10 mouse cellular contexts compared by ENCODE assay signal in genomic region chr7:100919006-100919808, GRCm38 (mm10). TPM values are rescaled to one million over a fixed set of nuclear protein-coding genes. Genes with fewer than 3 reads are reported as not detected.
DNase-seq lines count a peak whose midpoint lies in the region; ATAC-seq and TF ChIP-seq lines count a peak whose summit lies in the region.
"Had no signal": no experiment of that assay in that cellular context is flagged by ENCODE, and none has a peak within 500 bp of the region (broad histone marks: within the 10 kb centered on the region; RNA-seq: fewer than 3 reads in every experiment).

No protein-coding gene starts in this region.

- H3K4me1 ChIP-seq in hindbrain, embryonic 12.5 days: peaks cover 53% of the 10 kb centered on the region
- peaks cover 9% of the 10 kb centered on the region; the same call in 1 of the 2 replicates for H3K4me1 ChIP-seq in hindbrain, postnatal 0 days (ENCODE audit: insufficient read depth, low read length)
- H3K4me1 ChIP-seq in embryonic facial prominence, embryonic 11.5 days (ENCODE audit: control insufficient read depth, insufficient read depth, low read length): peaks cover 18% of the 10 kb centered on the region
- H3K4me1 ChIP-seq in limb, embryonic 13.5 days: peaks cover 96% of the 10 kb centered on the region

- H3K9ac ChIP-seq in hindbrain, embryonic 12.5 days: no peak overlapping the region
- no peak overlapping the region for H3K9ac ChIP-seq in hindbrain, postnatal 0 days (replicated peaks; ENCODE audit: low read length)
- H3K9ac ChIP-seq in embryonic facial prominence, embryonic 11.5 days (replicated peaks; ENCODE audit: low read length): no peak overlapping the region
- H3K9ac ChIP-seq in limb, embryonic 13.5 days: peak overlapping the region; percentile 48

- H3K4me2 ChIP-seq in hindbrain, embryonic 12.5 days (replicated peaks): 0 out of 2 replicates have a peak overlapping the region, but pooled peaks have one; percentile 13
- H3K4me2 ChIP-seq in hindbrain, postnatal 0 days (ENCODE audit: low read depth, low read length): no peak overlapping the region
- H3K4me2 ChIP-seq in embryonic facial prominence, embryonic 11.5 days (ENCODE audit: low read depth, low read length): no peak overlapping the region
- H3K4me2 ChIP-seq in limb, embryonic 13.5 days (replicated peaks): peak overlapping the region; percentile 23

- no peak for TF ChIP-seq CTCF in hindbrain, postnatal 0 days (IDR thresholded peaks at IDR 0.05; ENCODE audit: low read depth)

- H3K9me3 ChIP-seq in hindbrain, embryonic 12.5 days (replicated peaks): no peaks in the 10 kb centered on the region
- H3K9me3 ChIP-seq in hindbrain, postnatal 0 days (ENCODE audit: low read length): no peaks in the 10 kb centered on the region
- H3K9me3 ChIP-seq in embryonic facial prominence, embryonic 11.5 days (replicated peaks; ENCODE audit: control insufficient read depth, low read length): no peaks in the 10 kb centered on the region
- no peaks in the 10 kb centered on the region for H3K9me3 ChIP-seq in limb, embryonic 13.5 days

- ATAC-seq in hindbrain, embryonic 12.5 days (ENCODE audit: low FRiP score): no peak
- ATAC-seq in hindbrain, postnatal 0 days: no peak
- ATAC-seq in embryonic facial prominence, embryonic 11.5 days (replicated peaks; ENCODE audit: insufficient number of reproducible peaks, low FRiP score, low TSS enrichment, low read depth): no peak
- no peak for ATAC-seq in limb, embryonic 13.5 days (ENCODE audit: low FRiP score, low read depth)

- H3K27me3 ChIP-seq in hindbrain, embryonic 12.5 days: no peaks in the 10 kb centered on the region
- no peaks in the 10 kb centered on the region for H3K27me3 ChIP-seq in hindbrain, postnatal 0 days (ENCODE audit: insufficient read depth, low read length)
- H3K27me3 ChIP-seq in embryonic facial prominence, embryonic 11.5 days (ENCODE audit: control insufficient read depth, insufficient read depth, low read length): no peaks in the 10 kb centered on the region
- H3K27me3 ChIP-seq in limb, embryonic 13.5 days: no peaks in the 10 kb centered on the region

- H3K4me3 ChIP-seq in hindbrain, embryonic 12.5 days: no peak overlapping the region
- H3K4me3 ChIP-seq in hindbrain, postnatal 0 days (ENCODE audit: low read length): no peak overlapping the region
- no peak overlapping the region for H3K4me3 ChIP-seq in embryonic facial prominence, embryonic 11.5 days (ENCODE audit: low read depth, low read length)
- no peak overlapping the region for H3K4me3 ChIP-seq in limb, embryonic 13.5 days

- DNase-seq in hindbrain, postnatal 0 days (ENCODE audit: low spot score): no peak
- DNase-seq in adipocyte (ENCODE audit: low spot score): peak; percentile 67
- no peak for DNase-seq in embryonic facial prominence, embryonic 11.5 days (ENCODE audit: low spot score)
- no peak for DNase-seq in cerebellum, adult 8-10 months
- DNase-seq in left cerebral cortex, adult 9 months (ENCODE audit: low spot score in 2 of 2): no peak
- DNase-seq: cerebellum, postnatal 25 days; right cerebral cortex, postnatal 25 days had no signal

- H3K27ac ChIP-seq in hindbrain, embryonic 12.5 days: peak overlapping the region; percentile 53
- H3K27ac ChIP-seq in hindbrain, postnatal 0 days: no peak overlapping the region
- H3K27ac ChIP-seq in embryonic facial prominence, embryonic 11.5 days (replicated peaks; ENCODE audit: low read depth, low read length): peak overlapping the region; percentile 66
- H3K27ac ChIP-seq in limb, embryonic 13.5 days: peak overlapping the region; percentile 59; the same call in 1 of the 2 replicates

- WGBS in hindbrain, embryonic 12.5 days: 44% methylated on average over 7 of the region's 7 CpGs
- WGBS in hindbrain, postnatal 0 days: 64% methylated on average over 7 of the region's 7 CpGs
- WGBS in embryonic facial prominence, embryonic 11.5 days: 26% methylated on average over 7 of the region's 7 CpGs
- WGBS in limb, embryonic 13.5 days: 35% methylated on average over 7 of the region's 7 CpGs

- H3K36me3 ChIP-seq in hindbrain, embryonic 12.5 days: peaks cover 19% of the 10 kb centered on the region
- H3K36me3 ChIP-seq in hindbrain, postnatal 0 days (ENCODE audit: insufficient read depth, low read length): no peaks in the 10 kb centered on the region
- H3K36me3 ChIP-seq in embryonic facial prominence, embryonic 11.5 days (replicated peaks; ENCODE audit: control insufficient read depth, insufficient read depth, low read depth, low read length): no peaks in the 10 kb centered on the region; the same call in none of the 2 replicates
- H3K36me3 ChIP-seq in limb, embryonic 13.5 days: peaks cover 75% of the 10 kb centered on the region

RNA-seq across cellular contexts. Expression of gene Arhgef17, which starts 12.7 kb away (rescaled TPM):
- polyA plus RNA-seq in hindbrain, embryonic 12.5 days (2016; fragmentation: Nextera tagmentation; extraction: Ambion mirVana): 9.1 and 9.6 TPM in 2 replicates
- 72.3 and 74.5 TPM in 2 replicates for total RNA-seq in hindbrain, postnatal 0 days (2014; rRNA removed)
- polyA plus RNA-seq in hindbrain, postnatal 0 days (2015; fragmentation: Nextera tagmentation; extraction: Ambion mirVana): 8.1 and 10.1 TPM in 2 replicates
- 8.1 and 10.0 TPM in 2 replicates for polyA plus RNA-seq in embryonic facial prominence, embryonic 11.5 days (2014; fragmentation: Nextera tagmentation; extraction: Ambion mirVana)
- polyA plus RNA-seq in limb, embryonic 13.5 days (2015; fragmentation: Nextera tagmentation; extraction: Ambion mirVana): 7.9 and 8.0 TPM in 2 replicates

RNA-seq across cellular contexts. Expression of gene P2ry6, which starts 55.2 kb away (rescaled TPM):
- 2.8 and 3.1 TPM in 2 replicates for polyA plus RNA-seq in hindbrain, embryonic 12.5 days (2016; fragmentation: Nextera tagmentation; extraction: Ambion mirVana)
- total RNA-seq in hindbrain, postnatal 0 days (2014; rRNA removed): 1.5 and 3.5 TPM in 2 replicates
- polyA plus RNA-seq in hindbrain, postnatal 0 days (2015; fragmentation: Nextera tagmentation; extraction: Ambion mirVana): 3.4 and 3.6 TPM in 2 replicates
- polyA plus RNA-seq in embryonic facial prominence, embryonic 11.5 days (2014; fragmentation: Nextera tagmentation; extraction: Ambion mirVana): 1.8 and 1.9 TPM in 2 replicates
- 4.7 and 5.6 TPM in 2 replicates for polyA plus RNA-seq in limb, embryonic 13.5 days (2015; fragmentation: Nextera tagmentation; extraction: Ambion mirVana)
- total RNA-seq: MEL had no signal

RNA-seq across cellular contexts. Expression of gene Relt, which starts 56.0 kb away (rescaled TPM):
- polyA plus RNA-seq in hindbrain, embryonic 12.5 days (2016; fragmentation: Nextera tagmentation; extraction: Ambion mirVana): 3.6 and 4.5 TPM in 2 replicates
- total RNA-seq in hindbrain, postnatal 0 days (2014; rRNA removed): 10.5 and 12.2 TPM in 2 replicates
- polyA plus RNA-seq in hindbrain, postnatal 0 days (2015; fragmentation: Nextera tagmentation; extraction: Ambion mirVana): 5.0 and 6.2 TPM in 2 replicates
- 1.8 and 2.3 TPM in 2 replicates for polyA plus RNA-seq in embryonic facial prominence, embryonic 11.5 days (2014; fragmentation: Nextera tagmentation; extraction: Ambion mirVana)
- polyA plus RNA-seq in limb, embryonic 13.5 days (2015; fragmentation: Nextera tagmentation; extraction: Ambion mirVana): 3.6 and 4.3 TPM in 2 replicates

Comparison
In these comparisons a context has a peak if more than half of its experiments do, and no peak if none do; other contexts are left out.
1. H3K4me2 ChIP-seq: peak in hindbrain, embryonic 12.5 days (single experiment) and limb, embryonic 13.5 days (single experiment); none in hindbrain, postnatal 0 days (single experiment) and embryonic facial prominence, embryonic 11.5 days (single experiment).